Mouse (Mus musculus) cortical plate, adult 2 months (tissue): Measurements from ENCODE around the gene Opn1mw.

Source experiments
- CTCF ChIP-seq: fragments of 200-500 bp; IDR thresholded peaks from 2 replicates; pipeline ENCODE4 v1.5.1; 2011; ENCODE audit warnings: mild to moderate bottlenecking, control low read depth, low read length; ENCODE audit not compliant: insufficient read depth; ENCODE audit errors: extremely low read depth
- POLR2A ChIP-seq: fragments of 200-500 bp; IDR thresholded peaks from 2 replicates; pipeline ENCODE4 v1.6.1; 2011; ENCODE audit warnings: mild to moderate bottlenecking, low read length, control low read depth; ENCODE audit not compliant: insufficient read depth; ENCODE audit errors: extremely low read depth

GRCm38 (mm10) chrX:74095130-74095529, 32.1 kb upstream of the Opn1mw start:
- TF ChIP-seq CTCF: no peak
- TF ChIP-seq POLR2A: no peak
